Mouse (Mus musculus) telencephalon, adult 2 months (tissue): ENCODE measurements around the gene Txnrd2.
A peak's percentile ranks its signal among the peaks of the same experiment; 100 is the strongest.

Source experiments
- DNase-seq: peaks from one replicate; pipeline ENCODE4 v3.0.0-alpha.2; 2011; ENCODE audit warnings: low read depth, low spot score

Txnrd2 gene

GRCm38 (mm10) chr16:18451486-18452181 lies 25.4 kb downstream of the Txnrd2 start:
- peak; percentile 68 for DNase-seq

- DNase-seq, result peak; percentile 60
These were observed 26.2 kb downstream of the Txnrd2 start for GRCm38 (mm10) chr16:18452361-18452862.

GRCm38 (mm10) chr16:18453846-18454245 lies 27.7 kb downstream of the Txnrd2 start:
- no peak for DNase-seq

GRCm38 (mm10) chr16:18455407-18455806 lies 29.2 kb downstream of the Txnrd2 start:
- DNase-seq, result no peak

GRCm38 (mm10) chr16:18458661-18459060 lies 32.5 kb downstream of the Txnrd2 start:
- DNase-seq, result no peak

- DNase-seq, result no peak
These were observed 33.3 kb downstream of the Txnrd2 start for GRCm38 (mm10) chr16:18459335-18459954.

- no peak for DNase-seq
These were observed 33.8 kb downstream of the Txnrd2 start for GRCm38 (mm10) chr16:18459955-18460370.

GRCm38 (mm10) chr16:18460826-18461225 lies 34.6 kb downstream of the Txnrd2 start:
- DNase-seq, result no peak

GRCm38 (mm10) chr16:18462031-18462430 lies 35.8 kb downstream of the Txnrd2 start:
- no peak for DNase-seq

GRCm38 (mm10) chr16:18462598-18462997 lies 36.4 kb downstream of the Txnrd2 start:
- no peak for DNase-seq

- no peak for DNase-seq
These were observed 38.1 kb downstream of the Txnrd2 start for GRCm38 (mm10) chr16:18464271-18464670.

- DNase-seq, result no peak
These were observed 44.6 kb downstream of the Txnrd2 start for GRCm38 (mm10) chr16:18470829-18471228.

GRCm38 (mm10) chr16:18471381-18471955 lies 45.3 kb downstream of the Txnrd2 start:
- no peak for DNase-seq

- DNase-seq, result no peak
These were observed 45.8 kb downstream of the Txnrd2 start for GRCm38 (mm10) chr16:18471976-18472375.

GRCm38 (mm10) chr16:18472416-18472815 lies 46.2 kb downstream of the Txnrd2 start:
- no peak for DNase-seq

GRCm38 (mm10) chr16:18472976-18473375 lies 46.8 kb downstream of the Txnrd2 start:
- DNase-seq, result no peak

GRCm38 (mm10) chr16:18474021-18474420 lies 47.8 kb downstream of the Txnrd2 start:
- no peak for DNase-seq

- no peak for DNase-seq
These were observed 51.8 kb downstream of the Txnrd2 start for GRCm38 (mm10) chr16:18477996-18478395.

GRCm38 (mm10) chr16:18479667-18480066 lies 53.5 kb downstream of the Txnrd2 start:
- DNase-seq, result no peak

- no peak for DNase-seq
These were observed 54.8 kb downstream of the Txnrd2 start for GRCm38 (mm10) chr16:18480933-18481485.

GRCm38 (mm10) chr16:18482431-18482830 lies 56.2 kb downstream of the Txnrd2 start:
- no peak for DNase-seq

- DNase-seq, result no peak
These were observed 57.7 kb downstream of the Txnrd2 start for GRCm38 (mm10) chr16:18483839-18484238.
